Mouse (Mus musculus) naive thymus-derived CD4-positive, alpha-beta T cell, adult 2 months (primary cell): Measurements from ENCODE around the gene Fgf11.

Experiments used
- DNase-seq: peaks from one replicate; pipeline ENCODE4 v3.0.0-alpha.2; 2011; ENCODE audit warnings: low read depth

The Fgf11 gene

DNA sequence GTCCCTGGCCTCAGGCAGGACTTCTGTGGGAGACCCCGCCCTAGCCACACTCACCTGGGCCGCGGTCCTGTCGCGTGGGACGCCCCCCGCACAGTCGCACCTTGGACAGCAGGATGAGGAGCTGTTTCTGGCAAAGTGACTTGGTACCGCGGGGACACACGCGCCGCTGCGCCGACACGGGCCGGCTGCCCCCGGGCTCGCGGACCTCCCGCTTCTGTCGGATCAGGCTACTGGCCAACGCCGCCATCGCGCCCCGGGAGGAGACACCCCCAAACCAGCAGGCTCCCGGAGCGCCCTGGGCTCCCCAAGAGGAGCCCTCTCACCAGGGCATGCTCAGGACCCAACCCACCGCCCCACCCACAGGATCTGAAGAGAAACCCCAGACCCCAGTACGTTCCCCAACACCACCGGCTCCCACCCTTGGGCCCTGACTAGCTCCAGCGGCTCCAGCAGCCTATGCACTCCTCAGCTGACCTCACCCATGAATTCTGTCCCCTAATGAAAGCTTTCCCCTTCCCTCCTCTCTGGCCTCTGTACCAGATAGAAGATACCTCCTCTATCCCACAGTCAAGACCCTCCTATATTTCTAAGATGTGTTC is at the start of gene Fgf11:
Fgf11 (minus strand) TSS at position 479 of the 599 bp plus-strand sequence.
- no peak for DNase-seq

DNA sequence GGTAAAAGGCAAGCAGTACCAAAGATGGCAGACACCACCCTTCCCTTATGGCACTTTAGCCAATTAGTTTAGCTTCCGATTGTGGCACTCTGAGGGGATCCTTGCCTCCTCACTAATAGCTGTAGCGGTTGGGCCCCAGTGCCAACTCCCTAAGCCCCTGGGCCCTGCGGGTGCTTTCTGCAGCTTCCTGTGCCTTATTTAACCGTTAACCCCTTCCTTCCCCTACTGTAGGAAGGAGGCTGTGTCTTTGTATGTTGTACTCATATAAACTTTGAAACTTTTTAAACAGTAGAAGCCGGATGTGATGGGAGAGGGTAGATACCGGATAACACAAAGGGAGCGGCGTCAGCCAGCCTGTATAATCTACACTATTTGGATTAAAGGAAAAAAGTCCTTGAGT is 49.1 kb upstream of the Fgf11 start:
- peak; percentile 51 for DNase-seq

DNA sequence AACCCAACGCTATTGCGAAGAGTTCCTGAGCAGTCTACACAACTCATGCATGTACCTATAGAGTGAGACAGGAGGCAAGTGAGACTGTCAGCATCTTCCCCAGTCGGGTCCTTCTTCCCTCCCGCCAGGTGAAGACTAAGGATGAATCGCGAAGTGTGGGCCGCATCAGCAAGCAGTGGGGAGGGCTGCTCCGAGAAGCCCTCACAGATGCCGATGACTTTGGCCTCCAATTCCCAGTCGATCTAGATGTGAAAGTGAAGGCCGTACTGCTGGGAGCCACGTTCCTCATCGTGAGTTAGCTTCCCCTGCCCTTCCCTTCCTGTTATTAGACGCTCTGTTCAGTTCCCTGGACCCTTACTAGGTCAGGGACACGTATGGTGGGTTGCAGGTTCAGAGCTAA is 48.2 kb upstream of the Fgf11 start:
- DNase-seq, result no peak

- no peak for DNase-seq
These were observed 47.5 kb upstream of the Fgf11 start for GRCm38 (mm10) chr11:69849128-69849527.

GRCm38 (mm10) chr11:69848021-69848420 is 46.4 kb upstream of the Fgf11 start:
- DNase-seq, result no peak

GRCm38 (mm10) chr11:69846738-69847688 is 45.4 kb upstream of the Fgf11 start:
- DNase-seq, result no peak

- peak; percentile 88 for DNase-seq
These were observed 44.6 kb upstream of the Fgf11 start, which contains the start of gene Plscr3 for GRCm38 (mm10) chr11:69846198-69846680. Plscr3 (plus strand) TSS chr11:69846376.

GRCm38 (mm10) chr11:69838714-69839104 is 37.1 kb upstream of the Fgf11 start:
- DNase-seq, result no peak

DNA sequence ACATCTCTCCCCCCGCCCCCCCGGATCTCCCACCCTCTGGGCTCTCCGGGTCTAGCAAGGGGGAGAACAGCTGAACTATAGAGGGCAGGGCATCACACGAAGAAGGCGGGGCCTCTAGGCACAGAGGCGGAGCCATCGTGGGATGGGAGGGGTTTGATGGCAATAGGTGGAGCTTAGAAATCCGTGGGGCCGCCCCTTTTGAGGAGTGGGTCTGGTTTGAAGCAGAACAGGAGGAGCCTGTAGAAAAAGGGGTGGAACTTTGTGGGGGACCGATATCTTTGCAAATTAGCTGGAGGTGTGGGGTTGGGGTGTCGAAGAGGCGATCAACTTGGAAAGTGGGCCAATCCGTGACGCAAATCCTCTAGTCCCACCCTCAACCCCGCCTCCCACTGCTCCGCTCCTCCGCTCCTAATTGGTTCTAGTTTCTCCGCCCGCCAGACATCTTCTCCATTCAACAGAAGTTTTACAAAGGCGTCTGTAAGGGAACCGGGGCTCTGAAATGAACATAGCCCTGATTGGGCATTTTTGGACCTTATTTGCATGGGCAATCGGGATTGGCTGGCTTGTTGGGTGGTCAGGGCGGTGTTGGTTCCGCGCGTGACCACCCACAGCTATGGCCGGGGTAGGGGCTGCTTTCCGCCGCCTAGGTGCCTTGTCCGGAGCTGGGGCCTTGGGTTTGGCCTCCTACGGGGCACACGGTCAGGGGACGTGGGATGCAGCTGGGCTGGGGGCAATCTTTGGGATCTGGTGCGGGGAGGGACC is 36.5 kb upstream of the Fgf11 start, which contains the start of gene Tmem256:
Tmem256 (plus strand) TSS at position 563 of the 762 bp plus-strand sequence.
- peak; percentile 95 for DNase-seq

GRCm38 (mm10) chr11:69837604-69837951 is 35.9 kb upstream of the Fgf11 start, which contains the start of gene Nlgn2:
Nlgn2 (minus strand) TSS chr11:69837784.
- DNase-seq, result no peak

DNA sequence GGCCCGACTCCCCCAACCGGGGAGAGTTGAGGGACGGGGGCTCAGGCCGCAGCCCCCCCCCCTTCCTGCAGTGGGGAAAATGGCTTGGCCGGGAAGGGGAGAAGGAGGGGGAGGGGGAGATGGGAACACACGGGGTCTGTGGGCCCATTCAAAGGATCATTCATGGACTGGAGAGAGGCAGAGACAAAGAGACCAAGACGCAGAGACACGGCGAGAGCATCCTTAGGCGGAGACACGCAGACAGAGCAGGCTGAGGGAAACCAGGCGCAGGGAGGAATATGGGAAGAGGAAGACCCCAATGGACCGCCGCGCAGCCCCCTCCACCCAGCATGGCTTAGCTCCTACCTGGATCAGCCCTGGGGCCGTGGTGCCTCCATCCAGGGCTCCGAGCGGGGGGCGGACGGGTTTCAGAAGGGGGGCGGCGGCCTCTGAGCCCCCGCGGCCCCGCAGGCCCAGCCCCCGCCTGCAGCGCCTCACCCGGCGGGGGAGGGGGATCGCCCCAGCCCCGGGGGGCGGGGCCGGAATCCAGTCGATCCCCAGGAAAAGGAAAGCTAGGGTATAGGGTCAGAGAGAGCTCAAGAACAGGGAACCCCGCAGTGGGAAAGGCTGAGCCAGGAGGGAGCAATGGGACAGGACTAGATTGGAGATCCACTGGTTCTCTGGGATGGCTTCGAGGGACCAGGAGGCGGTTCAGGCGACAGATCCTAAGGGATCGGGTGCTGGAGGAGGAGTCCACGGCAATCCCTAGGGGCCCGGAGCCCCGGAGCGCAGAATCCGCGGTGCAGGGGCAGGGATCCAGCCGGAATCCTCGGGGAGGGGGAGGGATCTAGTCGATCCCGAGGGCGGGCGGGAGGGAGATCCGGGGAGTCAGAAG is 35.3 kb upstream of the Fgf11 start:
- DNase-seq, result peak; percentile 42

GRCm38 (mm10) chr11:69835966-69836335 is 34.3 kb upstream of the Fgf11 start:
- no peak for DNase-seq

GRCm38 (mm10) chr11:69835326-69835965 is 33.8 kb upstream of the Fgf11 start:
- DNase-seq, result no peak

- DNase-seq, result peak; percentile 75
These were observed 32.4 kb upstream of the Fgf11 start for GRCm38 (mm10) chr11:69834001-69834549.

DNA sequence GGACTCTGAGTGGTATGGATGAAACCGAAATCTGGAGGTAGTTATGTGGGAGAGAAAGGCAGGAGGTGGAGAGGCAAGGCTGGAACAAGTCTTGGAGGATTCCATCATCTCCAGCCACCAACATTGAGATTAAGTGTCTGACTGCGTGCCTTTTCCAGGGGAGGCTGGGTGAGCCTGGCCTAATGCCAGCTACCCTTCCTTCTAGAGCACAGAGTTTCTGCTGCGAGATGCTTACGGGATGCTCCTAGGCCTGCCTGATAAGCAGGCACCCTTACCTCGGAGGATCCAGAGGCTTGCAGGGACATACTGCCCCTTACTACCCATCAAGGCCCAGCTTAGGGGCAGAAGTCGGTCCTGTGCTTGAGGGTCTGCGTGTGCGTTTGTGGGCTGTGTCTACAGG is 31.9 kb upstream of the Fgf11 start:
- DNase-seq, result no peak

DNA sequence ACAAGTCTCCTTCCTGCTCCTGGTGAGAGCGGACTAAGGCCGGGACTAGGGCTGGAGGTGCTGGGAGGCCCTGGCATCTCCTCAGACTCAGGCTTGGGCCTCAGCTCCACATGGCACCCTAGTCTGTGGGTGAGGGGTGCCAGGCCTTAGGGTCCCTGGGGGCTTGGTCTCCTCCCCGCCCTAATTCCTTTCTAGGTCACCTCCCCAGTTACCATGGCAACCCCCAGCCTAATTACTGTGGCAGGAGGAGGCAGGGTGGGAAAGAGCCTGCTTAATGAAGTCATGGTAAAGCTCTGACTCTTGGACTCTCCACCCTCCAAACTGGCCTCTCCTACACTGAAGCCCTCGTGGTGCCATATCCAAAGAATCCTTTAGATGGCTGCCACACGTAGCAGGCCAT is 27.2 kb upstream of the Fgf11 start:
- DNase-seq, result no peak

DNA sequence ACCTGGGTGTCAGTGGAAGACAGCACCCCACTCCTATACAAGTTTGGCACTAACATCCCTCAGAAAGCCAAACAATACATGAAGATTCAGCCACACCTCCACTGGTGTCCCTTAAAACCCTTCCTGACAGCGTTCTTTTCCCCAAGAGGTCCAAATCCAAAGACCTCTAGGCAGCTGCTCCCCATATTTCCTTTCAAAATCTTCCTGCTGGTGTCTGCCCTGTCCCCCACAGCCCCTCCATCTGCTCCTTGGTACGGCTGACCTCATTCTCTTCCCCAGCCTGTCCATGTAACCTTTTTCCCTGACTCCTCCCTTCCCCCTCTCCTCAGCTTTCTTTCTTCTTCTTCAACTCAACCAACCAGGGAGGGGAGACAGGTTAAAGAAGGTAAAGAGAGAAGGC is 21.8 kb upstream of the Fgf11 start:
- DNase-seq, result no peak

DNA sequence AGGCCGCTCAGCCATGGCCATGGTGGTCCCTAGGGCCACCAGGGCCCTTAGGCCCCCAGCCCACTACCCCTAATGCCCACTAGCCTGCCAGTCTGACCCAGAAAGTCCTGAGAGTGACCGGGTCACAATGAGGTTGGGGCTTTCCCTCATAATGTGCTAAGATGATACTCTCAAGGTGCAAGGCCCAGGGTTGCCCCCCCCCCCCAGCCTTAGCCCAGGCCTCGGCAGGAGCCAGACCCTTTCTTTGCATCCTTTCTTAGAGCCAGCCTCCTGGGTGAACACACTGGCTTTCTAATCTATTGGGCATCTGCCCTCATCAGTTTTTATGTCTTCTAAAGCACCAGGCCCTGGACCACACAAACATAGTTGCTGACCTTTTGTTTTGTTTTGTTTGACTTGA is 20.4 kb upstream of the Fgf11 start, which contains the start of gene Spem1:
Spem1 (minus strand) TSS at position 101 of the 400 bp plus-strand sequence.
- DNase-seq, result no peak

GRCm38 (mm10) chr11:69818871-69819270 is 17.2 kb upstream of the Fgf11 start:
- DNase-seq, result no peak

- DNase-seq, result no peak
These were observed 16.7 kb upstream of the Fgf11 start, which contains the start of gene Spem2 for GRCm38 (mm10) chr11:69818365-69818764. Spem2 (minus strand) TSS chr11:69818465.
